Mouse (Mus musculus) embryonic fibroblast, embryonic 13.5 days (primary cell): ENCODE results near the gene Sox8.

Experiments
- CTCF ChIP-seq: IDR thresholded peaks from 2 replicates; pipeline ENCODE4 v1.5.1; 2011; ENCODE audit warnings: mild to moderate bottlenecking, control low read depth, low read length, moderate library complexity, borderline replicate concordance; ENCODE audit not compliant: insufficient read depth
- POLR2A ChIP-seq: IDR thresholded peaks from 2 replicates; pipeline ENCODE4 v1.6.1; 2011; ENCODE audit warnings: low read depth, mild to moderate bottlenecking, control low read depth, low read length, moderate library complexity

GRCm38 (mm10) chr17:25516315-25516714, 54.2 kb downstream of the Sox8 start:
- no peak for TF ChIP-seq CTCF
- no peak for TF ChIP-seq POLR2A
